Mouse (Mus musculus): ENCODE results near the gene Tex19.2. TPM values are rescaled to one million over a fixed set of nuclear protein-coding genes. Genes with fewer than 3 reads are reported as not detected.

Tex19.2 gene
- polyA plus RNA-seq, 1 experiment from 2014 or later: not detected

DNA sequence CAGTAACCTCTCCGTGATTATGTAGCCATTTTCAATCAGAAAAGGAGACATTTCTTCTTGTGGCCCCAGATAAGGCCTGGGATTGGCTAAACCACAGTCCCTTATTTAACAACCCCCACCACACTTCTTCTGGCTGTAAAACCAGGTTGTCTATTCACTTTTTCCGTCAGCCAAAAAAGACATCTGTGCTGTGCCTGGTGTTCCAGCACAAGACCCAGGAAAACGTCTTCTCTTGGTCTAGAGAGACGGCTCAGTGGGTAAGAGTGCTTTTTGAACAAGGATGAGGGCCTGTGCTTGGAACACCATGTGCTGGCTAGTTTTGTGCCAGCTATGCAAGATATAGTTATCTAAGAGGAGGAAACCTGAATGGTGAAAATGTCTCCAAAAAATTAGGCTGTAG lies 5.0 kb upstream of the Tex19.2 start:
- 90% methylated on average over 4 of the region's 4 CpGs for WGBS
- 0 out of 2 replicates have a peak, but pooled peaks cover 2% of the 10 kb centered on the region for H3K9me3 ChIP-seq (ENCODE audit: control insufficient read depth, low read length)
- H3K4me3 ChIP-seq (ENCODE audit: low read depth, low read length): no peak overlapping the region
- DNase-seq (ENCODE audit: low spot score): no peak
- ATAC-seq (replicated peaks; ENCODE audit: low FRiP score, low TSS enrichment, low read depth): no peak
- H3K27ac ChIP-seq (ENCODE audit: low read depth): no peak overlapping the region
- peaks cover 6% of the 10 kb centered on the region; the same call in 1 of the 2 replicates for H3K4me1 ChIP-seq (replicated peaks; ENCODE audit: control insufficient read depth, insufficient read depth, low read length)
- H3K36me3 ChIP-seq (ENCODE audit: control insufficient read depth, insufficient read depth, low read length): no peaks in the 10 kb centered on the region
- H3K27me3 ChIP-seq (replicated peaks; ENCODE audit: control insufficient read depth, insufficient read depth, low read length): no peaks in the 10 kb centered on the region
- no peak overlapping the region for H3K4me2 ChIP-seq (ENCODE audit: low read length)
- H3K9ac ChIP-seq (ENCODE audit: low read length): no peak overlapping the region

DNA sequence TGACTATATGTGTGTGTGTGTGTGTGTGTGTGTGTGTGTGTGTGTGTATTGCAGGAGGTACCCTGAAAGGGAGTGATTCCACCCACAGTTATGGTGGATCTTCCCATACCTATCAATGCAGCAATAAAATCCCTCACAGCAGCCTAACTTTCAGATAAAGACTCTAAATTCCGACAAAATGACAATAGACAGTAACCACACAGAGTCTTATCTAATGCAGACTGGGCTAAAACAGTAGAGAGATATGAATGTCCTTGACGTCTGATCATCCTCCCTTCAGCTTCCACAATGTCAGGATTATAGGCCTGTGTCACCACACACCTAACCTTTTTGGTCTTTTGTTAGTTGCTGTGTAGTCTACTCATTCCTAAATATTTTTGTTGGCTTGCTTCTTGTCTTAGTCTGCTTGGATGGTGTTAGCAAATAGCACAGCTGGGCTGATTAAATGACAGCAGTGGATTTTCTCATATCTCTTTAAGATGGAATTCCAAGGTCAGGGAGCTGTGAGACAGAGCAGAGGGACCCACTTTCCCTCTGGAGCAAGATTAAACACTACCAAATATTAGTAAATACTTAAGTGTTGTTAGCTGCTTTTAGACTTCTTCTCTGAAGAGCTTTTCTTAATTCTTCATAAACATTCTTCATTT lies 3.7 kb upstream of the Tex19.2 start:
- H3K4me3 ChIP-seq (ENCODE audit: low read depth, low read length): no peak overlapping the region
- DNase-seq (ENCODE audit: low spot score) (no peak), ATAC-seq (replicated peaks; ENCODE audit: low FRiP score, low TSS enrichment, low read depth) (no peak)
- peaks cover 6% of the 10 kb centered on the region; the same call in 1 of the 2 replicates for H3K4me1 ChIP-seq (replicated peaks; ENCODE audit: control insufficient read depth, insufficient read depth, low read length)
- H3K9me3 ChIP-seq (ENCODE audit: control insufficient read depth, low read length): 0 out of 2 replicates have a peak, but pooled peaks cover 2% of the 10 kb centered on the region
- 28% methylated on average over 2 of the region's 2 CpGs for WGBS
- no peak overlapping the region for H3K9ac ChIP-seq (ENCODE audit: low read length)
- H3K27ac ChIP-seq (ENCODE audit: low read depth): no peak overlapping the region
- H3K4me2 ChIP-seq (ENCODE audit: low read length): no peak overlapping the region
- H3K27me3 ChIP-seq (replicated peaks; ENCODE audit: control insufficient read depth, insufficient read depth, low read length): no peaks in the 10 kb centered on the region
- H3K36me3 ChIP-seq (ENCODE audit: control insufficient read depth, insufficient read depth, low read length): no peaks in the 10 kb centered on the region

DNA sequence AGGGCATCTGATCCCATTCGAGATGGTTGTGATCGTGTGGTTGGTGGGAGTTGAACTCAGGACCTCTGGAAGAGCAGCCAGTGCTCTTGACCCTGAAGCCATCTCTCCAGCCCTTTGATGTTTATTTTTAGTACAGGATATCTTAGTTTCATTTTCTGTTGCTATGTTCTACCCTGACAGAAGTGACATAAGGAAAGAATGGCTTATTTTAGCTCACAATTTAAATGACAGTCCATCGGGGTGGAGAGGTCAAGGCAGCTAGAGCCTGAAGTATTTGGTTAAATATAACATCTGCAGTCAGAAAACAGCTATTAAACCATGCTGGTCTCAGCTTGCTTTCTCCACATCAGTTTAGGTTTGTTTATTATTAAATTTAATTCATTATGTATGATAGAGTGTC lies 2.7 kb upstream of the Tex19.2 start:
- DNase-seq (ENCODE audit: low spot score): no peak
- no peaks in the 10 kb centered on the region for H3K9me3 ChIP-seq (ENCODE audit: control insufficient read depth, low read length)
- no peaks in the 10 kb centered on the region for H3K27me3 ChIP-seq (replicated peaks; ENCODE audit: control insufficient read depth, insufficient read depth, low read length)
- H3K4me1 ChIP-seq (replicated peaks; ENCODE audit: control insufficient read depth, insufficient read depth, low read length): peaks cover 6% of the 10 kb centered on the region; the same call in 1 of the 2 replicates
- H3K9ac ChIP-seq (ENCODE audit: low read length): no peak overlapping the region
- ATAC-seq (replicated peaks; ENCODE audit: low FRiP score, low TSS enrichment, low read depth): no peak
- H3K27ac ChIP-seq (ENCODE audit: low read depth): no peak overlapping the region
- WGBS: 64% methylated on average over 3 of the region's 3 CpGs
- H3K4me3 ChIP-seq (ENCODE audit: low read depth, low read length): no peak overlapping the region
- no peak overlapping the region for H3K4me2 ChIP-seq (ENCODE audit: low read length)
- H3K36me3 ChIP-seq (ENCODE audit: control insufficient read depth, insufficient read depth, low read length): no peaks in the 10 kb centered on the region

DNA sequence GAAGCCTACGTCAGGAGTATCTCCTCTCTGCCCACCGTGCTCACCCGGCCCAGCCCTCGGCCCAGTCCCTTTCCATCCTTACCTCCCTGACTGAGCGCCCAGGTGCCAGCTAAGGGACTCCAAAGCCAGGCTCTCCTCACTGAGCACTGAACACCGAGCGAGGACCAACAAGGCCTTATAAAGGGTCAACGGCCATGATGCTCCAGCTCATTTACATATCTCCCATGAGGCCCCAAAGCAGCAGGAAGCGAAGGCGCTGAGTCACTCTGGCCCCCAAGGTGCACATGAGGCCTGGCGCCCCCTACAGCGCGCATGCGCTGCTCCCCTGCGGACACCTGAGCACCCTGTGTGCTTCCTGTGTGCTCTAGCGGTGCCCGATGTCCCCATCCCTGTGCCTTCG lies 371 bp downstream of the Tex19.2 start:
- Histone ChIP-seq H3K9me3 (ENCODE audit: control insufficient read depth, low read length) (no peaks in the 10 kb centered on the region), H3K4me1 (replicated peaks; ENCODE audit: control insufficient read depth, insufficient read depth, low read length) (peaks cover 6% of the 10 kb centered on the region; the same call in 1 of the 2 replicates), H3K4me3 (ENCODE audit: low read depth, low read length) (no peak overlapping the region), H3K9ac (ENCODE audit: low read length) (no peak overlapping the region), H3K4me2 (ENCODE audit: low read length) (no peak overlapping the region), H3K27ac (ENCODE audit: low read depth) (no peak overlapping the region), H3K27me3 (replicated peaks; ENCODE audit: control insufficient read depth, insufficient read depth, low read length) (no peaks in the 10 kb centered on the region), H3K36me3 (ENCODE audit: control insufficient read depth, insufficient read depth, low read length) (no peaks in the 10 kb centered on the region)
- no peak for ATAC-seq (replicated peaks; ENCODE audit: low FRiP score, low TSS enrichment, low read depth)
- no peak for DNase-seq (ENCODE audit: low spot score)
- 91% methylated on average over 18 of the region's 18 CpGs for WGBS

DNA sequence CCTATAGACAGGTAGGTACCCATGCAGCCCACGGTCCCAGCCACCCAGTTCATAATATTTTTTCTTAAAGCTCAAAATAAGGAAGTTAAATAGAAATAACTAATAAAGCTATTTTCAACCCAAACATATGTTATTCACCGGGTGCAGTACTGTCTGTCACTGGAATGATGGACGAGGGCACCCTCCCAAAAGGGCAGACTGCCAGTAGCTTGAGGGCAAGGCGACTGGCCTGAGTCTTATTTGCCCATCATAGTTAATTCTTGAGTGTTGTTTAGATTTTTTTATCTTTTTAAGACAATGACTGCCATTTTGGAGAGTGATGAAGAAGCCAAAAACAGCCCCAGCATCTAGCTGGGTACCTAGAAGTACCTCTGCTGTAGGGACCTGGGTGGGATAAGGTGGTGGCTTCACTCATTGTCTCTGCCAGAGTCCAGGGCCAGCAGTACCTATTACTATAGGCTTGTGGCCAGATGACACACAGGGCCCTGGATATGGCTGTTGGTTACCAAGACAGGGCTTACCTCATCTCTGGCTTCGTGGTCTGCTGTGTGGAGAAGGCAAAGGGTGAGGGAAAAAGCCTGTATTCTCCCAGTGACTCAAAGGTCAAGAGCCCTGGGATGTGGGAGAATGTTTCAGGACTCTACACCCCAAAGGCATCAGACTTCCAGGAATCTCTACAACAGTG lies 6.2 kb downstream of the Tex19.2 start:
- no peak overlapping the region for H3K27ac ChIP-seq (ENCODE audit: low read depth)
- no peak for DNase-seq (ENCODE audit: low spot score)
- WGBS: 73% methylated on average over 5 of the region's 5 CpGs

DNA sequence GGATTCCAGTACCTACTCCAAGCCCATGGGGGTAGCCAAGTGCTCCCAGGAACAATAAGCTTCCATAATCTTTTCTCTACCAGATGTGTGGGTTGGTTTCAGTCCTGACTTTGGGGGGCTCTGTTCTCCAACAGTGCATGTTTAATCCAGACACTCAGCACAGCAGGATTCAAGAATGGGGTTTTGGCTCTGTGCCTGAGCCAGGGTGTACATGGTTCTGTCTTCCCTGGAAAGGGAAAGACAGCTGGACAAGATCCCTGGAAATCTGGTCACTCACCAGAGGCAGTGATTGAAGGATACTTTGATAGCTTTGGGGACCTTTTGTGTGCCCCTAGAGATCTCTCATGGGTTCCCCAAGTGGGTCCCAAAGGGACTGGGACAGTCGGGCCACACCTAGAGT lies 6.9 kb downstream of the Tex19.2 start:
- H3K4me3 ChIP-seq (ENCODE audit: low read depth, low read length): no peak overlapping the region
- no peak overlapping the region for H3K4me2 ChIP-seq (ENCODE audit: low read length)
- no peaks in the 10 kb centered on the region for H3K36me3 ChIP-seq (ENCODE audit: control insufficient read depth, insufficient read depth, low read length)
- 90% methylated on average over 1 of the region's 1 CpGs for WGBS
- DNase-seq (ENCODE audit: low spot score) (no peak), ATAC-seq (replicated peaks; ENCODE audit: low FRiP score, low TSS enrichment, low read depth) (no peak)
- H3K4me1 ChIP-seq (replicated peaks; ENCODE audit: control insufficient read depth, insufficient read depth, low read length): peaks cover 5% of the 10 kb centered on the region; the same call in 1 of the 2 replicates
- no peaks in the 10 kb centered on the region for H3K27me3 ChIP-seq (replicated peaks; ENCODE audit: control insufficient read depth, insufficient read depth, low read length)
- H3K9ac ChIP-seq (ENCODE audit: low read length): no peak overlapping the region
- H3K27ac ChIP-seq (ENCODE audit: low read depth): no peak overlapping the region
- H3K9me3 ChIP-seq (ENCODE audit: control insufficient read depth, low read length): no peaks in the 10 kb centered on the region

More for the DNA sequence above, 6.2 kb downstream of the Tex19.2 start:
- Histone ChIP-seq H3K4me3 (ENCODE audit: low read depth, low read length) (no peak overlapping the region), H3K4me1 (replicated peaks; ENCODE audit: control insufficient read depth, insufficient read depth, low read length) (peaks cover 5% of the 10 kb centered on the region; the same call in 1 of the 2 replicates), H3K27me3 (replicated peaks; ENCODE audit: control insufficient read depth, insufficient read depth, low read length) (no peaks in the 10 kb centered on the region), H3K36me3 (ENCODE audit: control insufficient read depth, insufficient read depth, low read length) (no peaks in the 10 kb centered on the region), H3K9ac (ENCODE audit: low read length) (no peak overlapping the region), H3K4me2 (ENCODE audit: low read length) (no peak overlapping the region), H3K9me3 (ENCODE audit: control insufficient read depth, low read length) (no peaks in the 10 kb centered on the region)
- no peak for ATAC-seq (replicated peaks; ENCODE audit: low FRiP score, low TSS enrichment, low read depth)

DNA sequence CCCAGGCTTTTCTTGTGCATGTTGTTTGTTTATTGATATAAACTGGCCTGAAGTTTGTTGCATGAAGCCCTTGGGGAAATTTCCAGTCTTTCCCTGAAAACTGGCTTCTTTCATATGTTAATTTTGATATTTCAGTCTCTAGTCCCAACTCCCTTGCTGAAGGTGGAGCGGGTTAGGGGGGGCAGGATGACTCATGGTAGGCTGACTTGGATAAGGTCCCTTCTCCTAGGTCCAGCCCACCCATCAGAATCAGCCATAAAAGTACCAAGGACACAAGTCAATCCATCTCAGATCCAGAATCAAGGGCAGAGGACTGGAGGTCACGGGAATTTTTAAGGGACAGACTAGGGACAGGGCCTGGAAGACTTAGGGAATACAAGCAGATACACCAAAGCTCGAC lies 7.4 kb downstream of the Tex19.2 start:
- Histone ChIP-seq H3K27ac (ENCODE audit: low read depth) (no peak overlapping the region), H3K9me3 (ENCODE audit: control insufficient read depth, low read length) (no peaks in the 10 kb centered on the region), H3K36me3 (ENCODE audit: control insufficient read depth, insufficient read depth, low read length) (no peaks in the 10 kb centered on the region), H3K4me2 (ENCODE audit: low read length) (no peak overlapping the region), H3K4me1 (replicated peaks; ENCODE audit: control insufficient read depth, insufficient read depth, low read length) (peaks cover 5% of the 10 kb centered on the region; the same call in 1 of the 2 replicates), H3K9ac (ENCODE audit: low read length) (no peak overlapping the region), H3K4me3 (ENCODE audit: low read depth, low read length) (no peak overlapping the region), H3K27me3 (replicated peaks; ENCODE audit: control insufficient read depth, insufficient read depth, low read length) (no peaks in the 10 kb centered on the region)
- no peak for DNase-seq (ENCODE audit: low spot score)
- 77% methylated on average over 3 of the region's 3 CpGs for WGBS
- no peak for ATAC-seq (replicated peaks; ENCODE audit: low FRiP score, low TSS enrichment, low read depth)

DNA sequence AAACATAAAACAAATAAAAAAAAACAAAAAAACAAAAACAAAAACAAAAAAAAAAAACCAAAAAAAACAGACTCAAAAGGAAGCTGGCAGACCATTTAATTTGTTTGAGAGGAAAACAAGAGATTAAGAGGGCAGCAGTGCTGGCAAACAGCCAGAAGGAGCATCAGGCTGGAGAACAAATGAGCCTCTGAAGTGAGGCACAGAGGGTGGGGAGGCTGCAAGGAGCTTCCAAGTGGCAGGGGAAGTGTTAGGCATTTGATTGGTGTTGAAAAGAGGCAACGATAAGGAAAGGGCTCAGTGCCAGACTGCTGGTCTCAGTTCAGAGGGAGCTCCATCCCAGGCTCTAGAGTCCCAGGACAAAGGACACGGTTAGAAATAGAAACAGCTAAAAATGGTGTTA lies 8.5 kb downstream of the Tex19.2 start:
- Histone ChIP-seq H3K27ac (ENCODE audit: low read depth) (no peak overlapping the region), H3K4me2 (ENCODE audit: low read length) (no peak overlapping the region), H3K27me3 (replicated peaks; ENCODE audit: control insufficient read depth, insufficient read depth, low read length) (no peaks in the 10 kb centered on the region), H3K4me1 (replicated peaks; ENCODE audit: control insufficient read depth, insufficient read depth, low read length) (peaks cover 5% of the 10 kb centered on the region; the same call in 1 of the 2 replicates), H3K9me3 (ENCODE audit: control insufficient read depth, low read length) (no peaks in the 10 kb centered on the region), H3K4me3 (ENCODE audit: low read depth, low read length) (no peak overlapping the region), H3K36me3 (ENCODE audit: control insufficient read depth, insufficient read depth, low read length) (no peaks in the 10 kb centered on the region), H3K9ac (ENCODE audit: low read length) (no peak overlapping the region)
- ATAC-seq (replicated peaks; ENCODE audit: low FRiP score, low TSS enrichment, low read depth) (no peak), DNase-seq (ENCODE audit: low spot score) (no peak)
- WGBS: 16% methylated on average over 2 of the region's 2 CpGs
